Mouse (Mus musculus) adrenal gland, adult 2 months (tissue): Measurements from ENCODE around the gene Atp5b. TPM values are rescaled to one million over a fixed set of nuclear protein-coding genes. Genes with fewer than 3 reads are reported as not detected.
"Not testable (repeated sequence)": the region's sequence is repeated elsewhere in the genome, so short reads cannot be mapped to it uniquely, and the experiment has no call there.

Experiments
- DNase-seq: peaks from one replicate; pipeline ENCODE4 v3.0.0; 2021
- long read RNA-seq: library from polyadenylated mRNA; stranded (forward); transcript quantifications from one replicate; pipeline ENCODE4 v2.0.0, GENCODE M21; 2021
- polyA plus RNA-seq: library from polyadenylated mRNA; depleted of rRNA; stranded (reverse); fragments of >200 nt; gene quantifications from 2 replicates; pipeline ENCODE4 v1.2.3, GENCODE M21; 2012; rRNA removed
- total RNA-seq, 2 experiments: library from RNA; stranded (reverse); gene quantifications; 2 replicates each; pipeline ENCODE4 v1.2.3; 2021

Gene Atp5b
- 1,000 to 10,000 TPM; 2,694 to 3,346 TPM for total RNA-seq
- polyA plus RNA-seq = 7,039 and 9,498 TPM in 2 replicates
- long read RNA-seq, transcript Atp5b-201 (10 exons, 1,916 nt) = major isoform, 2,400 of 2,963 reads
- long read RNA-seq, partial matches to known transcripts = 540 of 2,963 reads
- long read RNA-seq, other reads (novel, unspliced or antisense) = 21 of 2,963 reads

- DNase-seq = peak; percentile 98
These were observed at the start of gene Atp5b for GRCm38 (mm10) chr10:128082880-128083421. Atp5b (plus strand) TSS chr10:128083273.

DNA sequence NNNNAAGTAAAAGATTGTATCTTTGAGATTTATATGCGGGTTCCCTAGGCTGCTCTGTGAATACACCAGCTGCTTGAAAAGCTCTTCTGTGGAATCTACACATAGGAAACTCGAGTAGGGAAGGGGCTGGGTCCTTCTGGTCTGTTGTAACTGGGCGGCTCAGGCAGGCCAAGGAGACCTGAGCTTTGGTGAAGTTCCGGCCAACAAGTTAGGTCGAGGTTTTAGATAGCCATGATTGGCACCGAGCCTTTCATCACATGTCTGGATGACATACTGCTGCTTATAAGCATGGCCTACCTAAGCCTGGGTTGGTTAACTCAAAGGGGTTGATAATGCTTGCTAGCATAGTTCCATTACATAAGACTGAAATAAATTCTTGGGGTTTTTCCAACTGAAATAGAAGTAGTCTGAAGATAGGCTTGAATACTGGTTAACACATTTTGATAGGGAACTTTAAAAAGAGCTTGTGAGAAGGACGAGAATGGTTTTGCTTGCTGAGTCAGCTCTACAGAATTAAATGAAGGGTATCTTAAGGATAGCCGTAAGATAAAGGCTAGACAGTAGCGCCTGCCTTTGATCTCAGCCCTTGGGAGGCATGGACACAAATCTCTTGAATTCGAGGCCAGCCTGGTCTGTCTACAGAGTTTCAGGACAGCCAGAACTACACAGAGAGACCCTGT is 46.2 kb upstream of the Atp5b start:
- DNase-seq = peak; percentile 73

- no peak for DNase-seq
These were observed 45.2 kb upstream of the Atp5b start for GRCm38 (mm10) chr10:128037921-128038320.

- DNase-seq = no peak
These were observed 43.9 kb upstream of the Atp5b start for GRCm38 (mm10) chr10:128039167-128039566.

GRCm38 (mm10) chr10:128039858-128040257 is 43.2 kb upstream of the Atp5b start:
- DNase-seq = no peak

DNA sequence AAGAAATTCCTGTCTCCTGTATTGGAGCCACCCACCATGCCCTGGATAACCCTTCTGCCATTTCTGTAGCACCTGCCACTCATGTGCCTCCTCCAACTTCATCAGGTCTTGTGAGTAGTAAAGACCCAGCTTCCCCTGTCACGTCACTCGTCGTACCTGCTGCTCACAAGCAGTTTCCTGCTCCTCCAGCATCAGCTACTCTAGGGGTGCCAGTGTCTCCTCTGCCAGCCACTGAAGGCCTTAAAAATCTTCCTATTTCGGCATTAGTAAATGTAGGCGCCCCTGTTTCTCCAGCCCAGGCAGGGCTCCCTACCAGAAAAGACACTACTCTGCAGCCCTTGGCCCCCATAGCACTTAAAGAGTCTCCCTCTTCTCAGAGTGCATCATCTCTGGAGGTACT is 42.8 kb upstream of the Atp5b start:
- no peak for DNase-seq

DNA sequence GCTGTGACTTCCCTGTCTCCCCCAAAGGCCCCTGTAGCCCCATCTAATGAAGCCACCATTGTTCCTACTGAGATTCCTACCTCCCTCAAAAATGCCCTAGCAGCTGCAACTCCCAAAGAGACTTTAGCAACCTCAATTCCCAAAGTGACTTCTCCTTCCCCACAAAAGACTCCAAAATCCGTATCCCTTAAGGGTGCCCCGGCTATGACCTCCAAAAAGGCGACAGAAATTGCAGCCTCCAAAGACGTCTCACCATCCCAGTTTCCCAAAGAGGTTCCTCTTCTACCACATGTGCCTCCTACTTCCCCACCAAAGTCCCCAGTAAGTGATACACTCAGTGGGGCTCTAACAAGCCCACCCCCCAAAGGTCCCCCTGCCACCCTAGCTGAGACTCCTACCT is 41.4 kb upstream of the Atp5b start:
- DNase-seq = no peak

- DNase-seq = no peak
These were observed 40.6 kb upstream of the Atp5b start for GRCm38 (mm10) chr10:128042466-128042865.

DNA sequence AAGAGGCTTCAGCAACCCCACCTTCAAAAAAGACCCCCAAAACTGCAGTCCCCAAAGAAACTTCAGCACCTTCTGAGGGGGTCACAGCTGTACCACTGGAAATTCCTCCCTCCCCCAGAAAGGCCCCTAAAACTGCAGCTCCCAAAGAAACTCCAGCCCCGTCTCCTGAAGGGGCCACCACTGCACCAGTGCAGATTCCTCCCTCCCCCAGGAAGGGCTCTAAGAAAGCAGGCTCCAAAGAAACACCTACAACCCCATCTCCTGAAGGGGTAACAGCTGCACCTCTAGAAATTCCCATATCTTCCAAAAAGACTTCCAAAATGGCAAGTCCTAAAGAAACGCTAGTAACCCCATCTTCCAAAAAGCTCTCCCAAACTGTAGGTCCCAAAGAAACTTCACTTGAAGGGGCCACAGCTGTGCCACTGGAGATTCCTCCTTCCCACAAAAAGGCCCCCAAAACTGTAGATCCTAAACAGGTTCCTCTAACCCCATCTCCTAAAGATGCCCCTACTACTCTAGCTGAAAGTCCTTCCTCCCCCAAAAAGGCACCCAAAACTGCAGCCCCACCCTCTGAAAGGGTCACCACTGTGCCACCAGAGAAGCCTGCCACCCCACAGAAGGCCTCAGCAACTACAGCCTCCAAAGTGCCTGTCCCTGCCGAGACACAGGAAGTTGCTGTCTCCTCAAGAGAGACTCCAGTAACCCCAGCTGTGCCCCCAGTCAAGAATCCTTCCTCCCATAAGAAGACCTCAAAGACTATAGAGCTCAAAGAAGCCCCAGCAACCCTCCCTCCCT is 39.8 kb upstream of the Atp5b start:
- no peak for DNase-seq

GRCm38 (mm10) chr10:128048157-128048556 is 34.9 kb upstream of the Atp5b start:
- DNase-seq = no peak

DNA sequence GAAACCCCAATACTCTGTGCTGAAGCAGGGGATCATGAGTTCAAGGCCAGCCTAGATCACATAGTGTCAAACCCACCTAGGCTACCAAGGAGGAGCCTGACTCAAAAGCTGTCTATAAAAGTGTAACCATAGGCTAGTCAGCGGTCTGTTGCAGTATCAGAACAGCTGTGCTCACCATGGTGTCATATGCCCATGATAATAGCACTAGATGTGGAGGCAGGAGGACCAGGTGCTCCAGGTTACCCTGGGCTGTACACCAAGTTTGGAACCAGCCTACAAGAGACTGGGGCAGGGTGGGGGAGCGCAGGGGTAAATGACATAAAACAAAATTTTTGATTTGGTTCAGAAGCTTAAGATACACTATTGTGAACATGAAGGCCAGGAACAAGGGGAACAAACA is 33.3 kb upstream of the Atp5b start:
- no peak for DNase-seq

- DNase-seq = no peak
These were observed 32.7 kb upstream of the Atp5b start for GRCm38 (mm10) chr10:128050355-128050754.

- no peak for DNase-seq
These were observed 31.5 kb upstream of the Atp5b start for GRCm38 (mm10) chr10:128051589-128051988.

GRCm38 (mm10) chr10:128052136-128052535 is 30.9 kb upstream of the Atp5b start:
- DNase-seq = not testable (repeated sequence)

- no peak for DNase-seq
These were observed 30.1 kb upstream of the Atp5b start for GRCm38 (mm10) chr10:128053001-128053400.

DNA sequence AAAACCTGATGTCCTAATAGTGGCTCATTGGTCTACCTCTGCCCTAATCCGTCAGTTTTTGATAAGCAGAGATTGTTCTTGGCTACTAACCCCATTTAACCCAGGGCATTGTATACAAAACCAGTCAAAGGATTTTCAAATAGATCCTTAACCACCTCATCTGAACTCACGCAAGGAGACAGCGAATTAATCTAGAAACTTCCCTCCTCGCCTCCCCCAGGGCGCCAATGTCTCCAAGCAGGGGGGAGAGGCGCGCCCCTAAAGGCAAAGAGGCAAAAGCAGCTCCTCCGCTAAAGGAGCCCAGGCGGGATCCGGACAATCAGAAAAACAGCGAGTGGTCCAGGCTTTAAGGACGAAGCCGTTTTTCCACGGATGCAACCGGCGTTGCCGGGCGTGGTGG is 24.9 kb upstream of the Atp5b start:
- DNase-seq = no peak

- peak; percentile 98 for DNase-seq
These were observed 24.4 kb upstream of the Atp5b start, which contains the start of gene Ptges3 for GRCm38 (mm10) chr10:128058601-128059151. Ptges3 (plus strand) TSS chr10:128058954.

DNA sequence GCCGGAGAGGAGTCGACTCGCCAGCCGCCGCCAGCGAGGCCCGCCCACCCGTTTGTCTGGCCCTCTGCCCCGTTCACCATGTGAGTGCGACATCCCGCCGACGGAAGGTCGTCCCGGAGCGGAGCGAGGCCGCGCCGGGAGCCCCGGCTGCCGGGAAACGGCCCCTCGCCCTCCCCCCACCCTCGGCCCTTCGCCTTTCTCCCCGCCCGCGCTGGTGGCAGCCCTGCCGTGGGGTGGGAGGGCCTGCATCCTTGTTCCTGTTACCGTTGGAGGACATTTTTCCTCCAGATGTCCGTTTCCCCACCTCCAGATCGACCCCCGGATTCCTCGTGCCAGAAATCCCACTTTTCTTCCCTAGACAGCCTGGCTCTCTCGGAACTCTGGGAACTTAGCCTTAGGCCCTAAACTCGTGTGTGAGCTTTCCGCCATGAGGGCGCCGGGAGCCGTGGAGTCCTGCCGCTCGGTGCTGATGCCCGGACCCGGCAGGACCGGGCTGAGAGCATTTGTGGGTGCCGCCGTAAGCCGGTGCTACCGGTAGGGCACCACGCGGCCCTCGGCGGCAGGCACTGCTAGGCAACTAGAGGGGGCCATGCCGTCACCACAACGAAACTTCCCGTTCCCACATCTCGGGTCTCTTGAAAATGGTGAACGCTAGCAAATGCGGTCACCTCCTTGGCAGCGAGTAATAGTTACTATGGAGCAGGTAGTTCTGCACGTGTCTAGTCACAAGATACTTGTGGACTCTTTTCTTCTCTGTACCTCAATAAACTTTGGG is 23.7 kb upstream of the Atp5b start:
- peak; percentile 74 for DNase-seq

- no peak for DNase-seq
These were observed 22.0 kb upstream of the Atp5b start for GRCm38 (mm10) chr10:128061109-128061508.

DNA sequence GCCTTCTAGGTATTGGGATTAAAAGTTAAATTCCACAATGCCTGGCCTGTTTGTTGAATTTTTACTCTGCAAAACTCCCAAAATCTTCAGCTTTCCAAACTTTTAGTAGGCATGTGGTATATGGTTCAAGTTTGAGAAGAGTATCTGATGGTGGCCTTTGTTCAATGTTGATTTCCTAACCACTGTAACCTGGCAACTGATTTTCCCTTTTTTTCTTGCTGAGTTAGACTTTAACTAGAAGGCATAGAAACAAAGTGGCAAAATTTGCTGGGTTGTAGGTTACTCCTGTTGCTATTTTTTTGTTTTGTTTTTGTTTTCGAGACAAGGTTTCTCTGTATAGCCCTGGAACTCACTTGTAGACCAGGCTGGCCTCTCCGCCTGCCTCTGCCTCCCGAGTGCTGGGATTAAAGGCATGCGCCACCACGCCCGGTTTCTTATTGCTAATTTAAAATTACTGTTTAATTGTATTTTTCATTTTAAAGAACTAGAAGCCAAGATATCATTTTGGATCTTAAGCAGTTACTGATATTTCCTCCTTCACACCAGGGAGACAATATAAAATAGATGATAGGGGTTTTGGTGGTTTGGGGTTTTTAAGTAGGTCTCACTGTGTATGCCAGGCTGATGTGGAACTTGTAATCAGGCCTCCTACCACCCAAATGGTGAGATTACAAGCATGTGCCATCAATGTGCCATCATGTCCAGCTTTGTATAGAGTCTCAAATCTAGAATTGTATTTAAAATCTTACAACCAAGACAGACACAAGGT is 20.7 kb upstream of the Atp5b start:
- no peak for DNase-seq

DNA sequence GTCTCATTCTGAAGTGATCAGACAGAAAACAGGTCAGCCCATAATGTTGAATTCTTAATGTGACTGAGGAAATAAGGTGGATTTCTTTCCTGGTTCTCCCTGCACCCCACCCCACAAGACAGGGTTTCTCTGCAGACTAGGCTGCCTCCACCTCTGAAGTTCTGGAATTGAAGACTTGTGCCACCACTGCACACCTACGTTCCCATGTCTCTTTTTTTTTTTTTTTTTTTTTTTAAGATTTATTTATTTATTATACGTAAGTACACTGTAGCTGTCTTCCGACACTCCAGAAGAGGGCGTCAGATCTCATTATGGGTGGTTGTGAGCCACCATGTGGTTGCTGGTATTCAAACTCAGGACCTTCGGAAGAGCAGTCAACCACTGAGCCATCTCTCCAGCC is 17.0 kb upstream of the Atp5b start:
- DNase-seq = no peak
